Comparison of ENCODE assay signal across 9 mouse cellular contexts in the genomic region with DNA sequence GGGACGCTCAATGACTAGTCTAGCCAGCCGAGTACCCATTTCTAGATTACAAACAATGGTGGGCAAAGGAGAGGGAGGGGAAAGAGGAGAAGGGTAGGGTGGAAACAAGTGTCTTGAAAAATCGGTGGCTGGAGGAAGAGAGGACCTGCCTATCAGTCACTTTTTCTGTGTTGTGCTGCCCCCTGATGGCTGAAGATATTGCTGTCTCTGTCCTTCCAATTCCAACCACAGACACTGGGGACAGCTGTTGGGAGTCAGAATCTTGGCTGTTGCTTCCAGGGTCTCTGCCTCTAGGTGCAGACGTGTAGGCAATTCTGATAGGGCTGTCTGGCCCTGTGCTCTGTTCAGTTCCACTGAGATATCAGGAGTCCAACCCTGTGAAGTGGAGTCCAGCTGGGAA. TPM values are rescaled to one million over a fixed set of nuclear protein-coding genes. Genes with fewer than 3 reads are reported as not detected.
DNase-seq lines count a peak whose midpoint lies in the region; ATAC-seq and TF ChIP-seq lines count a peak whose summit lies in the region.
"Had no signal": no experiment of that assay in that cellular context is flagged by ENCODE, and none has a peak within 500 bp of the region (broad histone marks: within the 10 kb centered on the region; RNA-seq: fewer than 3 reads in every experiment).

No protein-coding gene starts in this region.

- H3K9me3 ChIP-seq in heart, embryonic 16.5 days (replicated peaks; ENCODE audit: control insufficient read depth, low read length) = no peaks in the 10 kb centered on the region
- H3K9me3 ChIP-seq in liver, embryonic 14.5 days (ENCODE audit: control insufficient read depth, low read length) = no peaks in the 10 kb centered on the region
- H3K9me3 ChIP-seq in neural tube, embryonic 12.5 days = no peaks in the 10 kb centered on the region
- H3K9me3 ChIP-seq in stomach, postnatal 0 days (ENCODE audit: control insufficient read depth, low read length) = no peaks in the 10 kb centered on the region

- no peak overlapping the region for H3K27ac ChIP-seq in heart, embryonic 16.5 days (ENCODE audit: low read length)
- no peak overlapping the region for H3K27ac ChIP-seq in liver, embryonic 14.5 days
- H3K27ac ChIP-seq in neural tube, embryonic 12.5 days = no peak overlapping the region
- no peak overlapping the region for H3K27ac ChIP-seq in stomach, postnatal 0 days (replicated peaks)

- no peaks in the 10 kb centered on the region; the same call in 1 of the 2 replicates for H3K36me3 ChIP-seq in heart, embryonic 16.5 days (ENCODE audit: control insufficient read depth, insufficient read depth)
- no peaks in the 10 kb centered on the region for H3K36me3 ChIP-seq in liver, embryonic 14.5 days (replicated peaks; ENCODE audit: control insufficient read depth, insufficient read depth, low read depth)
- peaks cover 11% of the 10 kb centered on the region; the same call in 1 of the 2 replicates for H3K36me3 ChIP-seq in neural tube, embryonic 12.5 days
- peaks cover 6% of the 10 kb centered on the region; the same call in 1 of the 2 replicates for H3K36me3 ChIP-seq in stomach, postnatal 0 days (ENCODE audit: control insufficient read depth, insufficient read depth, low read length)

- peak; percentile 59; the same call in 1 of the 2 replicates for ATAC-seq in heart, embryonic 16.5 days (replicated peaks; ENCODE audit: extremely low read depth, insufficient read depth, low FRiP score)
- peak; percentile 31; the same call in 1 of the 2 replicates for ATAC-seq in liver, embryonic 14.5 days (ENCODE audit: insufficient read depth)
- peak; percentile 62 for ATAC-seq in neural tube, embryonic 12.5 days (ENCODE audit: low FRiP score, low read depth)
- peak; percentile 73 for ATAC-seq in stomach, postnatal 0 days (ENCODE audit: low FRiP score, low TSS enrichment)

- peak; percentile 91 for DNase-seq in CD4-positive, CD25-positive, alpha-beta regulatory T cell, adult 2 months (ENCODE audit: low read depth, low spot score)
- DNase-seq in brain, embryonic 18.5 days (ENCODE audit: low read depth, low spot score) = peak; percentile 69
- peak; percentile 63 for DNase-seq in fibroblast of lung, adult 2 months (ENCODE audit: low read depth)
- peak; percentile 87 to 96 for DNase-seq in kidney, postnatal 25 days
- DNase-seq in liver, embryonic 14.5 days (ENCODE audit: low read depth in 3 of 3, low spot score in 3 of 3) = peak; percentile 45 to 55 (median 54)
- DNase-seq in stomach, postnatal 0 days (ENCODE audit: low spot score) = peak; percentile 88

- peak overlapping the region; percentile 12; the same call in 1 of the 2 replicates for H3K9ac ChIP-seq in heart, embryonic 16.5 days (ENCODE audit: low read length)
- no peak overlapping the region for H3K9ac ChIP-seq in liver, embryonic 14.5 days (replicated peaks)
- H3K9ac ChIP-seq in neural tube, embryonic 12.5 days = no peak overlapping the region
- no peak overlapping the region for H3K9ac ChIP-seq in stomach, postnatal 0 days (ENCODE audit: low read length)

- no peaks in the 10 kb centered on the region for H3K27me3 ChIP-seq in heart, embryonic 16.5 days (ENCODE audit: control insufficient read depth, insufficient read depth, low read length)
- no peaks in the 10 kb centered on the region for H3K27me3 ChIP-seq in liver, embryonic 14.5 days (ENCODE audit: control insufficient read depth, insufficient read depth, low read length)
- no peaks in the 10 kb centered on the region for H3K27me3 ChIP-seq in neural tube, embryonic 12.5 days (replicated peaks)
- H3K27me3 ChIP-seq in stomach, postnatal 0 days (ENCODE audit: control insufficient read depth, insufficient read depth, low read length) = no peaks in the 10 kb centered on the region

- peaks cover 2% of the 10 kb centered on the region; the same call in 1 of the 2 replicates for H3K4me1 ChIP-seq in heart, embryonic 16.5 days (ENCODE audit: control insufficient read depth, insufficient read depth, low read length)
- H3K4me1 ChIP-seq in liver, embryonic 14.5 days (replicated peaks; ENCODE audit: control insufficient read depth in 2 of 2, insufficient read depth in 2 of 2, low read length in 1 of 2) = no peaks in the 10 kb centered on the region
- 0 out of 2 replicates have a peak, but pooled peaks cover 8% of the 10 kb centered on the region for H3K4me1 ChIP-seq in neural tube, embryonic 12.5 days
- H3K4me1 ChIP-seq in stomach, postnatal 0 days (replicated peaks; ENCODE audit: control insufficient read depth, insufficient read depth) = no peaks in the 10 kb centered on the region

- H3K4me3 ChIP-seq in heart, embryonic 16.5 days (ENCODE audit: low read length) = no peak overlapping the region
- no peak overlapping the region for H3K4me3 ChIP-seq in liver, embryonic 14.5 days (ENCODE audit: insufficient read depth in 1 of 2, low read depth in 2 of 2, low read length in 2 of 2)
- H3K4me3 ChIP-seq in neural tube, embryonic 12.5 days = no peak overlapping the region
- no peak overlapping the region for H3K4me3 ChIP-seq in stomach, postnatal 0 days (ENCODE audit: low read depth, low read length)
- H3K4me3 ChIP-seq: erythroblast, embryonic 14.5 days had no signal

- no peak for TF ChIP-seq EP300 in liver, embryonic 14.5 days (IDR thresholded peaks at IDR 0.05; ENCODE audit: low read depth)
- no peak for TF ChIP-seq EP300 in stomach, postnatal 0 days (optimal IDR thresholded peaks at IDR 0.05)

- 2% methylated on average over 4 of the region's 4 CpGs for WGBS in heart, embryonic 16.5 days
- 2% methylated on average over 4 of the region's 4 CpGs for WGBS in liver, embryonic 14.5 days (ENCODE audit: insufficient replicate concordance)
- WGBS in neural tube, embryonic 12.5 days = 1% methylated on average over 4 of the region's 4 CpGs
- 3% methylated on average over 4 of the region's 4 CpGs for WGBS in stomach, postnatal 0 days

- H3K4me2 ChIP-seq in heart, embryonic 16.5 days (ENCODE audit: low read depth, low read length) = no peak overlapping the region
- no peak overlapping the region for H3K4me2 ChIP-seq in liver, embryonic 14.5 days (ENCODE audit: low read depth)
- H3K4me2 ChIP-seq in neural tube, embryonic 12.5 days (replicated peaks) = 0 out of 2 replicates have a peak overlapping the region, but pooled peaks have one; percentile 6
- H3K4me2 ChIP-seq in stomach, postnatal 0 days (replicated peaks; ENCODE audit: low read depth) = no peak overlapping the region

- TF ChIP-seq CTCF in liver, embryonic 14.5 days (IDR thresholded peaks at IDR 0.05; ENCODE audit: low read depth) = peak; percentile 88
- peak; percentile 94 for TF ChIP-seq CTCF in stomach, postnatal 0 days (IDR thresholded peaks at IDR 0.05; ENCODE audit: low read depth)

RNA-seq across cellular contexts. Expression of gene Capg, which starts 21.9 kb away (rescaled TPM):
- polyA plus RNA-seq in heart, embryonic 16.5 days (2015; fragmentation: Nextera tagmentation; extraction: Ambion mirVana) = 32.3 and 32.8 TPM in 2 replicates
- polyA plus RNA-seq in liver, embryonic 14.5 days (2012; rRNA removed) = 6.6 and 6.7 TPM in 2 replicates
- 11.9 and 14.8 TPM in 2 replicates for polyA plus RNA-seq in liver, embryonic 14.5 days (2014; fragmentation: Nextera tagmentation; extraction: Ambion mirVana)
- polyA plus RNA-seq in neural tube, embryonic 12.5 days (2016; fragmentation: Nextera tagmentation; extraction: Ambion mirVana) = 11.6 and 13.7 TPM in 2 replicates
- 120 and 130 TPM in 2 replicates for polyA plus RNA-seq in stomach, postnatal 0 days (2015; fragmentation: Nextera tagmentation; extraction: Ambion mirVana)

RNA-seq across cellular contexts. Expression of gene Elmod3, which starts 32.2 kb away (rescaled TPM):
- 13.8 and 15.2 TPM in 2 replicates for polyA plus RNA-seq in heart, embryonic 16.5 days (2015; fragmentation: Nextera tagmentation; extraction: Ambion mirVana)
- 2.9 and 3.6 TPM in 2 replicates for polyA plus RNA-seq in liver, embryonic 14.5 days (2012; rRNA removed)
- 4.9 and 5.2 TPM in 2 replicates for polyA plus RNA-seq in liver, embryonic 14.5 days (2014; fragmentation: Nextera tagmentation; extraction: Ambion mirVana)
- 15.7 and 17.2 TPM in 2 replicates for polyA plus RNA-seq in neural tube, embryonic 12.5 days (2016; fragmentation: Nextera tagmentation; extraction: Ambion mirVana)
- 13.3 and 15.8 TPM in 2 replicates for polyA plus RNA-seq in stomach, postnatal 0 days (2015; fragmentation: Nextera tagmentation; extraction: Ambion mirVana)

RNA-seq across cellular contexts. Expression of gene Retsat, which starts 32.2 kb away (rescaled TPM):
- 25.3 and 30.5 TPM in 2 replicates for polyA plus RNA-seq in heart, embryonic 16.5 days (2015; fragmentation: Nextera tagmentation; extraction: Ambion mirVana)
- polyA plus RNA-seq in liver, embryonic 14.5 days (2012; rRNA removed) = 5.1 and 5.3 TPM in 2 replicates
- polyA plus RNA-seq in liver, embryonic 14.5 days (2014; fragmentation: Nextera tagmentation; extraction: Ambion mirVana) = 11.1 and 13.6 TPM in 2 replicates
- polyA plus RNA-seq in neural tube, embryonic 12.5 days (2016; fragmentation: Nextera tagmentation; extraction: Ambion mirVana) = 5.1 and 6.1 TPM in 2 replicates
- polyA plus RNA-seq in stomach, postnatal 0 days (2015; fragmentation: Nextera tagmentation; extraction: Ambion mirVana) = 54.1 TPM in 2 replicates

RNA-seq across cellular contexts. Expression of gene Sh2d6, which starts 44.5 kb away (rescaled TPM):
- polyA plus RNA-seq in heart, embryonic 16.5 days (2015; fragmentation: Nextera tagmentation; extraction: Ambion mirVana) = 0.16 TPM in 1 of 2 replicates, not detected in the other
- not detected in 2 replicates for polyA plus RNA-seq in liver, embryonic 14.5 days (2012; rRNA removed)
- polyA plus RNA-seq in liver, embryonic 14.5 days (2014; fragmentation: Nextera tagmentation; extraction: Ambion mirVana) = not detected in 2 replicates
- polyA plus RNA-seq in neural tube, embryonic 12.5 days (2016; fragmentation: Nextera tagmentation; extraction: Ambion mirVana) = 0.34 and 0.96 TPM in 2 replicates
- 0.12 and 0.21 TPM in 2 replicates for polyA plus RNA-seq in stomach, postnatal 0 days (2015; fragmentation: Nextera tagmentation; extraction: Ambion mirVana)
- polyA plus RNA-seq: erythroblast, embryonic 14.5 days had no signal

RNA-seq across cellular contexts. Expression of gene Tgoln1, which starts 50.8 kb away (rescaled TPM):
- polyA plus RNA-seq in heart, embryonic 16.5 days (2015; fragmentation: Nextera tagmentation; extraction: Ambion mirVana) = 25.3 and 26.2 TPM in 2 replicates
- 6.8 and 7.8 TPM in 2 replicates for polyA plus RNA-seq in liver, embryonic 14.5 days (2012; rRNA removed)
- polyA plus RNA-seq in liver, embryonic 14.5 days (2014; fragmentation: Nextera tagmentation; extraction: Ambion mirVana) = 13.4 and 14.9 TPM in 2 replicates
- 35.8 and 36.7 TPM in 2 replicates for polyA plus RNA-seq in neural tube, embryonic 12.5 days (2016; fragmentation: Nextera tagmentation; extraction: Ambion mirVana)
- 37.2 and 37.7 TPM in 2 replicates for polyA plus RNA-seq in stomach, postnatal 0 days (2015; fragmentation: Nextera tagmentation; extraction: Ambion mirVana)
